In genomic region chr19:46447110-46447509, GRCm38 (mm10) we compare ENCODE assay signal across 10 mouse cellular contexts. TPM values are rescaled to one million over a fixed set of nuclear protein-coding genes. Genes with fewer than 3 reads are reported as not detected.
DNase-seq lines count a peak whose midpoint lies in the region; ATAC-seq and TF ChIP-seq lines count a peak whose summit lies in the region.
"Had no signal": no experiment of that assay in that cellular context is flagged by ENCODE, and none has a peak within 500 bp of the region (broad histone marks: within the 10 kb centered on the region; RNA-seq: fewer than 3 reads in every experiment).

No protein-coding gene starts in this region.

- TF ChIP-seq CTCF in gastrocnemius, adult 2 months (IDR thresholded peaks at IDR 0.05): no peak
- no peak for TF ChIP-seq CTCF in lung, adult 2 months (IDR thresholded peaks at IDR 0.05; ENCODE audit: insufficient read depth, low read length)

- no peaks in the 10 kb centered on the region for H3K27me3 ChIP-seq in lung, embryonic 15.5 days
- H3K27me3 ChIP-seq in forebrain, embryonic 13.5 days: no peaks in the 10 kb centered on the region
- no peaks in the 10 kb centered on the region for H3K27me3 ChIP-seq in midbrain, embryonic 14.5 days (ENCODE audit: control insufficient read depth, insufficient read depth, low read length)

- peaks cover 40% of the 10 kb centered on the region for H3K4me1 ChIP-seq in lung, embryonic 15.5 days
- peaks cover 13% of the 10 kb centered on the region for H3K4me1 ChIP-seq in lung, adult 2 months (ENCODE audit: control insufficient read depth, insufficient read depth, low read length)
- H3K4me1 ChIP-seq in forebrain, embryonic 13.5 days: peaks cover 52% of the 10 kb centered on the region
- H3K4me1 ChIP-seq in midbrain, embryonic 14.5 days (ENCODE audit: control insufficient read depth, insufficient read depth, low read length): peaks cover 11% of the 10 kb centered on the region

- DNase-seq in gastrocnemius, adult 2 months: no peak
- DNase-seq in gastrocnemius, adult 18-20 months (ENCODE audit: low spot score): no peak
- DNase-seq in lung, adult 2 months: no peak
- peak; percentile 48 for DNase-seq in midbrain, embryonic 14.5 days
- DNase-seq in adrenal gland, adult (ENCODE audit: inconsistent age in 2 of 2, low spot score in 1 of 2): no peak
- no peak for DNase-seq in gastrocnemius, postnatal 25 days
- DNase-seq: kidney, adult 11 months; right cerebral cortex, postnatal 25 days had no signal

- WGBS in lung, embryonic 15.5 days: 34% methylated on average over 7 of the region's 7 CpGs
- 39% methylated on average over 7 of the region's 7 CpGs for WGBS in lung, adult 2 months
- WGBS in forebrain, embryonic 13.5 days: 22% methylated on average over 7 of the region's 7 CpGs
- 18% methylated on average over 7 of the region's 7 CpGs for WGBS in midbrain, embryonic 14.5 days

- no peak overlapping the region for H3K4me3 ChIP-seq in gastrocnemius, adult 2 months
- H3K4me3 ChIP-seq in lung, embryonic 15.5 days: no peak overlapping the region
- H3K4me3 ChIP-seq in lung, adult 2 months (replicated peaks; ENCODE audit: extremely low read depth, low read depth, low read length): no peak overlapping the region
- no peak overlapping the region for H3K4me3 ChIP-seq in forebrain, embryonic 13.5 days
- no peak overlapping the region for H3K4me3 ChIP-seq in midbrain, embryonic 14.5 days (replicated peaks; ENCODE audit: low read depth, low read length)

- no peak overlapping the region for H3K4me2 ChIP-seq in lung, embryonic 15.5 days
- no peak overlapping the region for H3K4me2 ChIP-seq in forebrain, embryonic 13.5 days
- no peak overlapping the region for H3K4me2 ChIP-seq in midbrain, embryonic 14.5 days (ENCODE audit: low read length)

- H3K27ac ChIP-seq in gastrocnemius, adult 2 months: peak overlapping the region; percentile 43
- H3K27ac ChIP-seq in lung, embryonic 15.5 days: peak overlapping the region; percentile 53
- H3K27ac ChIP-seq in forebrain, embryonic 13.5 days: peak overlapping the region; percentile 79
- H3K27ac ChIP-seq in midbrain, embryonic 14.5 days (replicated peaks; ENCODE audit: low read depth, low read length): no peak overlapping the region; the same call in 1 of the 2 replicates

- no peaks in the 10 kb centered on the region for H3K9me3 ChIP-seq in lung, embryonic 15.5 days
- H3K9me3 ChIP-seq in forebrain, embryonic 13.5 days (replicated peaks): no peaks in the 10 kb centered on the region
- H3K9me3 ChIP-seq in midbrain, embryonic 14.5 days (ENCODE audit: control insufficient read depth, low read length): no peaks in the 10 kb centered on the region

- ATAC-seq in lung, embryonic 15.5 days (ENCODE audit: borderline replicate concordance, extremely low read depth, low FRiP score, low TSS enrichment): no peak
- peak; percentile 65 for ATAC-seq in forebrain, embryonic 13.5 days
- no peak for ATAC-seq in midbrain, embryonic 14.5 days (ENCODE audit: low FRiP score, low TSS enrichment)

- no peak for TF ChIP-seq POLR2A in lung, adult 2 months (IDR thresholded peaks at IDR 0.05; ENCODE audit: borderline replicate concordance, extremely low read depth, low read depth, low read length)

- H3K36me3 ChIP-seq in lung, embryonic 15.5 days: peaks cover 7% of the 10 kb centered on the region; the same call in 1 of the 2 replicates
- H3K36me3 ChIP-seq in forebrain, embryonic 13.5 days (ENCODE audit: poor library complexity, severe bottlenecking): 0 out of 2 replicates have a peak, but pooled peaks cover 4% of the 10 kb centered on the region
- no peaks in the 10 kb centered on the region for H3K36me3 ChIP-seq in midbrain, embryonic 14.5 days (ENCODE audit: control insufficient read depth, insufficient read depth, low read length)

- no peak overlapping the region for H3K9ac ChIP-seq in lung, embryonic 15.5 days
- peak overlapping the region; percentile 24 for H3K9ac ChIP-seq in forebrain, embryonic 13.5 days
- no peak overlapping the region for H3K9ac ChIP-seq in midbrain, embryonic 14.5 days (replicated peaks; ENCODE audit: low read length)

- intact Hi-C loops in gastrocnemius, adult 2 months (cut with DNase I): loop anchor here (10.0 kb wide), 1 partner anchor 112 kb away; the partner anchor contains the start of gene Cuedc2

RNA-seq across cellular contexts. Expression of gene Sufu, which starts 50.4 kb away (rescaled TPM):
- total RNA-seq in gastrocnemius, adult 2 months (2021): 1 to 10 TPM; 5.1 to 6.1 TPM
- total RNA-seq in gastrocnemius, adult 18-20 months (2021): 1 to 10 TPM; 5.0 to 5.4 TPM
- 31.9 and 34.5 TPM in 2 replicates for polyA plus RNA-seq in lung, embryonic 15.5 days (2015; fragmentation: Nextera tagmentation; extraction: Ambion mirVana)
- polyA plus RNA-seq in lung, adult 2 months (2012; rRNA removed): 17.5 and 18.0 TPM in 2 replicates
- polyA plus RNA-seq in forebrain, embryonic 13.5 days (2015; fragmentation: Nextera tagmentation; extraction: Ambion mirVana): 28.0 and 30.3 TPM in 2 replicates
- polyA plus RNA-seq in midbrain, embryonic 14.5 days (2014; fragmentation: Nextera tagmentation; extraction: Ambion mirVana): 22.0 and 29.1 TPM in 2 replicates
- total RNA-seq in gastrocnemius, postnatal 25 days (2021): 1 to 10 TPM; 6.0 to 6.1 TPM

RNA-seq across cellular contexts. Expression of gene Actr1a, which starts 51.6 kb away (rescaled TPM):
- 10 to 100 TPM; 59.8 to 61.0 TPM for total RNA-seq in gastrocnemius, adult 2 months (2021)
- total RNA-seq in gastrocnemius, adult 18-20 months (2021): 10 to 100 TPM; 51.8 to 57.1 TPM
- polyA plus RNA-seq in lung, embryonic 15.5 days (2015; fragmentation: Nextera tagmentation; extraction: Ambion mirVana): 137 and 139 TPM in 2 replicates
- 85.4 and 112 TPM in 2 replicates for polyA plus RNA-seq in lung, adult 2 months (2012; rRNA removed)
- 285 and 307 TPM in 2 replicates for polyA plus RNA-seq in forebrain, embryonic 13.5 days (2015; fragmentation: Nextera tagmentation; extraction: Ambion mirVana)
- polyA plus RNA-seq in midbrain, embryonic 14.5 days (2014; fragmentation: Nextera tagmentation; extraction: Ambion mirVana): 320 and 379 TPM in 2 replicates
- 10 to 100 TPM; 49.3 to 53.1 TPM for total RNA-seq in gastrocnemius, postnatal 25 days (2021)

RNA-seq across cellular contexts. Expression of gene Trim8, which starts 54.4 kb away (rescaled TPM):
- total RNA-seq in gastrocnemius, adult 2 months (2021): 10 to 100 TPM; 20.2 to 20.7 TPM
- 10 to 100 TPM; 17.6 to 22.5 TPM for total RNA-seq in gastrocnemius, adult 18-20 months (2021)
- 22.2 and 27.8 TPM in 2 replicates for polyA plus RNA-seq in lung, embryonic 15.5 days (2015; fragmentation: Nextera tagmentation; extraction: Ambion mirVana)
- 87.2 and 115 TPM in 2 replicates for polyA plus RNA-seq in lung, adult 2 months (2012; rRNA removed)
- polyA plus RNA-seq in forebrain, embryonic 13.5 days (2015; fragmentation: Nextera tagmentation; extraction: Ambion mirVana): 22.5 and 22.6 TPM in 2 replicates
- polyA plus RNA-seq in midbrain, embryonic 14.5 days (2014; fragmentation: Nextera tagmentation; extraction: Ambion mirVana): 36.5 and 38.5 TPM in 2 replicates
- total RNA-seq in gastrocnemius, postnatal 25 days (2021): 10 to 100 TPM; 19.1 to 20.6 TPM
